In the genomic region with DNA sequence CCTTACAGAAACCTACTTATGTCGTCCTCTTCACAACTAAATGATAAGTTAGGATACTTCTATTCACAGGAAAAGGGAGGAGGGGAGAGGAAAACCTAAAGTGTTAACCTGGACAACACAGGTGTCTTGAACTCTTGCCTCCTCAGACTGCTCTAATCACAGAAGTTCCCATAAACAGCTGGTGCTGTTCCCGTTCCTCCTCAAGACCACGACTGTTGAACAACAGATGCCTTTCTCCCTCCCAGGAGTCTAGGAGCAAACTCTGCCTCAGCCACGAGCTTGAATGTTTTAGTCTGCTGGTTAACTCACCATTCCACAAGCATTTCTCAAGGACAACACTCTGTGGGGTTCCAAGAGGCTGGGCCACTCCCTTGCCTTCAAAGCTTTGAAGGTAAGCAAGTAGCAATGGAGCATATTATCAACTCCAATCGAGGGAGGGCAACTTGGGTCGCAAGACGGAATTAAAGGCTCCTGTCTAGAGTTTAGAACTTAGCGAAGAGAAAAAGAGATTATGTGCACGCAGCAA, we compare ENCODE assay signal across 15 mouse cellular contexts.
"Had no signal": no experiment of that assay in that cellular context is flagged by ENCODE, and none has a peak within 500 bp of the region (broad histone marks: within the 10 kb centered on the region; RNA-seq: fewer than 3 reads in every experiment).

No protein-coding gene starts in this region.

- H3K36me3 ChIP-seq: kidney, embryonic 15.5 days; liver, embryonic 13.5 days; midbrain, embryonic 12.5 days; midbrain, embryonic 15.5 days; neural tube, embryonic 13.5 days had no signal

- H3K4me2 ChIP-seq: kidney, embryonic 15.5 days; liver, embryonic 13.5 days; midbrain, embryonic 12.5 days; midbrain, embryonic 15.5 days; neural tube, embryonic 13.5 days had no signal

- H3K4me3 ChIP-seq: kidney, embryonic 15.5 days; liver, embryonic 13.5 days; midbrain, embryonic 12.5 days; midbrain, embryonic 15.5 days; neural tube, embryonic 13.5 days had no signal

- H3K9ac ChIP-seq: kidney, embryonic 15.5 days; liver, embryonic 13.5 days; midbrain, embryonic 12.5 days; midbrain, embryonic 15.5 days; neural tube, embryonic 13.5 days had no signal

- H3K27ac ChIP-seq: kidney, embryonic 15.5 days; liver, embryonic 13.5 days; midbrain, embryonic 12.5 days; midbrain, embryonic 15.5 days; neural tube, embryonic 13.5 days had no signal

- H3K4me1 ChIP-seq: liver, embryonic 13.5 days; midbrain, embryonic 12.5 days; midbrain, embryonic 15.5 days; neural tube, embryonic 13.5 days had no signal

- DNase-seq: kidney, adult 8-10 months; kidney, postnatal 10 days; kidney, postnatal 36 days; liver, embryonic 13.5 days; lung, adult 2 months; lung, postnatal 14 days; lung, postnatal 4 days; retina, postnatal 1 day; spleen, adult 18-20 months; thymus, adult 2 months; thymus, postnatal 14 days had no signal

- H3K27me3 ChIP-seq: kidney, embryonic 15.5 days; liver, embryonic 13.5 days; midbrain, embryonic 12.5 days; midbrain, embryonic 15.5 days; neural tube, embryonic 13.5 days had no signal

- H3K9me3 ChIP-seq: kidney, embryonic 15.5 days; liver, embryonic 13.5 days; midbrain, embryonic 12.5 days; midbrain, embryonic 15.5 days; neural tube, embryonic 13.5 days had no signal
